Mouse (Mus musculus): ENCODE results near the gene Plk5. TPM values are rescaled to one million over a fixed set of nuclear protein-coding genes. Genes with fewer than 3 reads are reported as not detected.
"Not testable (repeated sequence)": the region's sequence is repeated elsewhere in the genome, so short reads cannot be mapped to it uniquely, and the experiment has no call there.

Gene Plk5
- total and polyA plus RNA-seq, 3 experiments, result 0.19 TPM; not detected in 1

DNA sequence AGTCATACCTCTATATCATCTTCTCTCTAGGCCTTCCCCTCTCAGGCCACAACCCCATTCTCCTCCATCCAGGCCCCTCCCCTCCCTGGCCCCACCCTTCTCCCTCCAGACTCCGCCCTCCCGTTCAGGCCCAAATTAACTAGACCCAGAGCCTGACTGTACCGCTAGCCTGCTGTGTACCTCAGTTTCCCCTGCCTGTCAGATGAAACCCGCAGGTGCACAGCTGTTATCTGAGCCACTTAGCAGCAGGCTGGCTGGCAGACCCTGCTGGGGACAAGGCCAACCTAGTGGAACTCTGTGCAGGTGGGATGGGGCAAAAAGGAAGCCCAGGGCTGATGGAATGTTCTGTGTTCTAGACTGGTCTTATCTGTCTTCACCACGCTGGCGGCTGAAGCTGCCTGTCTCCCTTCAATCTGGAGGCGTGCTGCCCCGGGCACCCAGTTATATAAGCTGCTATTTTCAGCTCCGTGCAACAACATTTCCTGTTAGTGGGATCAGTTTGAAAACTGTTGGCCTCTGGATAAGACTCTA, 12.1 kb upstream of the Plk5 start (continued):
- peak; percentile 30; the same call in 1 of the 2 replicates for TF ChIP-seq TBP (IDR thresholded peaks at IDR 0.05; ENCODE audit: low read depth, low read length)
- TF ChIP-seq SIN3A (IDR thresholded peaks at IDR 0.05; ENCODE audit: low read length), result peak; percentile 80
- no peak for TF ChIP-seq ZC3H11A (IDR thresholded peaks at IDR 0.05; ENCODE audit: low read depth, low read length)

DNA sequence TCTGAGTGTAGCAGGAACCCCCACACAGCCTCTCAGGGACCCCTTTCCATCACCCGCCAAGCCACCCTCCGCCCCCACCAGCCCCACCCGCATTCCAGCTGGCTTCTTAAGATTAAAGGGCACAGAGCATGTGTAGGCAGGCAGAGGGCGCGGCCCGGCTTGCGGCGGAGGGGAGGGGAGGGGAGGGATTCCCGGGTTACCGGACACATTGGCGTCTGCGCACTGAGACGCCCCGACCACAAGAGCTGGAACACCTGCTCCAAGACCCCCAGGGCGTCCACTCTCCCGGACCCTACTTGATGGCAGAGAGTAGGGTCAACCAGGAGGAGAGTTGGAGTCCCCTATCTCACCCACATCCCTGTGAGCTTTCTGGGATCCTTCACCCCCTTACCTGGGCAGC, 11.1 kb upstream of the Plk5 start:
- Histone ChIP-seq H3K79me2 (ENCODE audit: control insufficient read depth, insufficient read depth, low read length, poor library complexity) (no peaks in the 10 kb centered on the region; the same call in 1 of the 2 replicates), H3K27me3 (ENCODE audit: control insufficient read depth in 1 of 2, insufficient read depth in 2 of 2, low read length in 2 of 2) (no peaks in the 10 kb centered on the region), H3K27ac (ENCODE audit: control insufficient read depth, low read depth, low read length) (peak overlapping the region; percentile 97), H3K4me3 (ENCODE audit: control insufficient read depth in 1 of 2, insufficient read depth in 1 of 2, low read depth in 2 of 2, low read length in 2 of 2) (peak overlapping the region; percentile 39 to 44), H3K4me1 (ENCODE audit: control insufficient read depth in 1 of 2, insufficient read depth in 2 of 2, low read length in 2 of 2) (peaks cover 11 to 24% of the 10 kb centered on the region in 2 experiments), H3K9me3 (replicated peaks; ENCODE audit: insufficient read depth, low read length) (no peaks in the 10 kb centered on the region), H3K36me3 (ENCODE audit: control insufficient read depth in 1 of 2, insufficient read depth in 2 of 2, low read length in 2 of 2) (peaks cover 0 to 14% of the 10 kb centered on the region in 2 experiments; a peak in 2 of 4 replicates), H3K9ac (ENCODE audit: control insufficient read depth, low read depth, low read length, poor library complexity, severe bottlenecking) (peak overlapping the region; percentile 52)
- TF ChIP-seq MAZ (IDR thresholded peaks at IDR 0.05; ENCODE audit: low read depth, low read length) (peak; percentile 92), EP300 (IDR thresholded peaks at IDR 0.05; ENCODE audit: low read depth in 1 of 2, low read length in 2 of 2) (peak in 1 of 2 experiments; percentile 70; a peak in 2 of 4 replicates), HCFC1 (IDR thresholded peaks at IDR 0.05; ENCODE audit: low read depth, low read length) (no peak), ETS1 (IDR thresholded peaks at IDR 0.05; ENCODE audit: low read depth, low read length) (peak; percentile 49; the same call in 1 of the 2 replicates), UBTF (IDR thresholded peaks at IDR 0.05; ENCODE audit: borderline replicate concordance, insufficient read depth, low read depth, low read length) (no peak), USF2 (IDR thresholded peaks at IDR 0.05; ENCODE audit: borderline replicate concordance in 1 of 2, insufficient read depth in 1 of 2, low read depth in 1 of 2, low read length in 2 of 2) (no peak), TCF12 (IDR thresholded peaks at IDR 0.05; ENCODE audit: low read depth, low read length) (peak; percentile 79), MXI1 (IDR thresholded peaks at IDR 0.05; ENCODE audit: low read depth, low read length) (peak; percentile 59), ZNF384 (IDR thresholded peaks at IDR 0.05; ENCODE audit: low read depth, low read length) (no peak), TAL1 (IDR thresholded peaks at IDR 0.05; ENCODE audit: low read length) (peak; percentile 69), NRF1 (IDR thresholded peaks at IDR 0.05; ENCODE audit: insufficient read depth, low read depth, low read length, poor library complexity, severe bottlenecking) (peak; percentile 67)
- DNase-seq (ENCODE audit: low read depth, low spot score), result peak; percentile 70

DNA sequence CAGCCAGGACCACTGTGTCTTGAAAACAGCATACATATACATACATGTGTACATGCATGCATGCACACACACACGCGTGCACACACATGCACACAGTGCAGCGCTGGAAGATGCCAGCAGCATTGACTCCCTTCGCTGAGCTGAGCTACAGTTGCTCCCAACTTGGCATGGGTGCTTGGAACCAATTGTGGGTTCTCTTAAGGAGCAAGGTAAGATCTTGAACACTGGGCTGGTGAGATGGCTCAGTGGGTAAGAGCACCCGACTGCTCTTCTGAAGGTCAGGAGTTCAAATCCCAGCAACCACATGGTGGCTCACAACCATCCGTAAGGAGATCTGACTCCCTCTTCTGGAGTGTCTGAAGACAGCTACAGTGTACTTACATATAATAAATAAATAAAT, 10.3 kb upstream of the Plk5 start:
- peaks cover 0 to 14% of the 10 kb centered on the region in 2 experiments; a peak in 2 of 4 replicates for H3K36me3 ChIP-seq (ENCODE audit: control insufficient read depth in 1 of 2, insufficient read depth in 2 of 2, low read length in 2 of 2)
- not testable (repeated sequence) for H3K9ac ChIP-seq (ENCODE audit: control insufficient read depth, low read depth, low read length, poor library complexity, severe bottlenecking); H3K27me3 ChIP-seq (ENCODE audit: control insufficient read depth in 1 of 2, insufficient read depth in 2 of 2, low read length in 2 of 2); H3K27ac ChIP-seq (ENCODE audit: control insufficient read depth, low read depth, low read length); H3K9me3 ChIP-seq (replicated peaks; ENCODE audit: insufficient read depth, low read length); H3K4me3 ChIP-seq (ENCODE audit: control insufficient read depth in 1 of 2, insufficient read depth in 1 of 2, low read depth in 2 of 2, low read length in 2 of 2); H3K79me2 ChIP-seq (ENCODE audit: control insufficient read depth, insufficient read depth, low read length, poor library complexity)
- DNase-seq (ENCODE audit: low read depth, low spot score), result peak; percentile 30
- TF ChIP-seq TBP (IDR thresholded peaks at IDR 0.05; ENCODE audit: low read depth, low read length) (peak; percentile 82), SIN3A (IDR thresholded peaks at IDR 0.05; ENCODE audit: low read length) (0 out of 2 replicates have a peak, but pooled peaks have one; percentile 11)
- peaks cover 11 to 19% of the 10 kb centered on the region in 2 experiments for H3K4me1 ChIP-seq (ENCODE audit: control insufficient read depth in 1 of 2, insufficient read depth in 2 of 2, low read length in 2 of 2)
